Mouse (Mus musculus): ENCODE measurements around the gene Commd2. TPM values are rescaled to one million over a fixed set of nuclear protein-coding genes. Genes with fewer than 3 reads are reported as not detected.
A peak's percentile ranks its signal among the peaks of the same experiment; 100 is the strongest.

Gene Commd2
- polyA plus RNA-seq, 1 experiment, result 23.1 TPM

DNA sequence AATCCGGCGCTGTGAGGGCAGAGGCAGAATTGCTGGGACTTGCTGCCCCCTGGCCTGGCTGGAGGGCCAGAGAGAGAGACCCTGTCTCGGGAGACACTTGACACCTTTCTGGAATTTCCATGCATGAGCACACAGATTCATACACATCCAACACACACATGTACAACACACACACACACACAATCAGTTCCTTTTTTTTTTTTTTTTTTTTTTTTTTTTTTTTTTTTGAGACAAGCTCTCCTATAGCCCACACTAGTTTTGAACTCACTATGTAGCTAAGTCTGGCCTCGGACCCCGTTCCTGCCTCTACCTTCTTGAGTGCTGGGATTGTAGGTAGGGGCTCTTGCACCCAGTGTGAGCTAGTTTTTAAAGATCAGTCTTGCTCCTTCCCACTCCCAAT lies 14.4 kb upstream of the Commd2 start:
- Histone ChIP-seq H3K4me3 (replicated peaks; ENCODE audit: extremely low read depth, low read depth, low read length) (no peak overlapping the region), H3K4me1 (ENCODE audit: control insufficient read depth, insufficient read depth, low read length) (peaks cover 2% of the 10 kb centered on the region; the same call in 1 of the 2 replicates)
- 90% methylated on average over 5 of the region's 5 CpGs for WGBS
- DNase-seq, result no peak
- TF ChIP-seq POLR2A (IDR thresholded peaks at IDR 0.05; ENCODE audit: borderline replicate concordance, extremely low read depth, low read depth, low read length) (no peak), CTCF (IDR thresholded peaks at IDR 0.05; ENCODE audit: insufficient read depth, low read length) (no peak)

DNA sequence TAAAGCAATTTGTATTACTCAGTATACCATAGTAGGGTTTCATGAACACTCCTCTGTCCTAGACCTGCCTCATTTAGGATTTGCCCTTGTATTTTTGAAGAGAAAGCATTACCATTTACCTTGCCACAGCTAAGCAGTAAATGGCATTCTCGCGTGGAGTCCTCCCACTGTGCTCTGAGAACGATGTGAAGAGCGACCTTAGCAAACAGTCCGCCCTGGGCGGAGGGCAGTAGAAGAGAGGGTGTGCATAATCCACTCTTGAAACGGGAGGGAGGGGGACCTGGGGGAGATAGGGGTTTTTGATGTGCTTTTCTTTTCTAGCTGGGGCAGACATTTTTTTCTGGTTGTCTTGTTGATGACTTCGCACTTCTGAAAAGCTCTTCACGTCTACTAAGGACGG lies 13.2 kb upstream of the Commd2 start:
- 48% methylated on average over 10 of the region's 10 CpGs for WGBS
- peaks cover 2% of the 10 kb centered on the region; the same call in 1 of the 2 replicates for H3K4me1 ChIP-seq (ENCODE audit: control insufficient read depth, insufficient read depth, low read length)
- TF ChIP-seq POLR2A (IDR thresholded peaks at IDR 0.05; ENCODE audit: borderline replicate concordance, extremely low read depth, low read depth, low read length) (no peak), CTCF (IDR thresholded peaks at IDR 0.05; ENCODE audit: insufficient read depth, low read length) (no peak)
- peak; percentile 19 for DNase-seq
- peak overlapping the region; percentile 29 for H3K4me3 ChIP-seq (replicated peaks; ENCODE audit: extremely low read depth, low read depth, low read length)

DNA sequence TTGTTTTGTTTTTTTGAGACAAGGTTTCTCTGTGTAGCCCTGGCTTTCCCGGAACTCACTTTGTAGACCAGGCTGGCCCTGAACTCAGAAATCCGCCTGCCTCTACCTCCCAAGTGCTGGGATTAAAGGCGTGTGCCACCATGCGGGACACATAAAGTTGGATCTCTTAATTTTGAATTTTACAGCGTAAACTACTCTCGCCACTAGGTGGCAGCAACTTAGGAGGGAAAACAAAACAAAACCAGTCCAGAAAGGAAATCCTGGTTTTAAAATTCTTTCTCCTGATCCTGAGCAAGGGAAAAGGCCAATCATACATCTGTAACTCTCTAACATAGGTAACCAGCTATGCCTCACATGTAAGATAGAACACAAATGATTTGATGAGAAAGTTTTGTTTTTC lies 12.2 kb upstream of the Commd2 start:
- WGBS, result 12% methylated on average over 6 of the region's 6 CpGs
- no peak for DNase-seq
- TF ChIP-seq POLR2A (IDR thresholded peaks at IDR 0.05; ENCODE audit: borderline replicate concordance, extremely low read depth, low read depth, low read length) (no peak), CTCF (IDR thresholded peaks at IDR 0.05; ENCODE audit: insufficient read depth, low read length) (no peak)
- peaks cover 2% of the 10 kb centered on the region; the same call in 1 of the 2 replicates for H3K4me1 ChIP-seq (ENCODE audit: control insufficient read depth, insufficient read depth, low read length)
- H3K4me3 ChIP-seq (replicated peaks; ENCODE audit: extremely low read depth, low read depth, low read length), result no peak overlapping the region

DNA sequence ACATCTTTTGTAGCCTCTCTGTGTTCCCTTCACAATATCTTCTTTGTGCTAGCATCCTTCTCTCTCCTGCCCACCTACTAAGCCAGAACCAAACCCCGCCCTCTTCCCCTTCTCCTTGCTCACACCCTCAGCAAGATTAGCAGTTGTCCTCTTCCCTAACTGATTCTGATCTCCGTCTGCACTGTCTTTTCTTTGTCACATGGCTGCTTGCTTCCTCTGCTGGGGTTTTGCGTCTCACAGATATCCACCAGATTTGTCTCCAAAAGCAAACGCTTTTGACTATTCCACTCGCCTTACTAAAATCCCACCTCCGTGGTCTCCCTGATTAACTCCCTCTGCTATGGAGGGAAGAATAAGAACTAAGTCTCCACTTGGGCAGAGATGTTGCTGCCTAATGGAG lies 7.1 kb upstream of the Commd2 start:
- 62% methylated on average over 6 of the region's 6 CpGs for WGBS
- H3K4me3 ChIP-seq (replicated peaks; ENCODE audit: extremely low read depth, low read depth, low read length), result no peak overlapping the region
- DNase-seq, result no peak
- H3K4me1 ChIP-seq (ENCODE audit: control insufficient read depth, insufficient read depth, low read length), result no peaks in the 10 kb centered on the region
- TF ChIP-seq POLR2A (IDR thresholded peaks at IDR 0.05; ENCODE audit: borderline replicate concordance, extremely low read depth, low read depth, low read length), result no peak

DNA sequence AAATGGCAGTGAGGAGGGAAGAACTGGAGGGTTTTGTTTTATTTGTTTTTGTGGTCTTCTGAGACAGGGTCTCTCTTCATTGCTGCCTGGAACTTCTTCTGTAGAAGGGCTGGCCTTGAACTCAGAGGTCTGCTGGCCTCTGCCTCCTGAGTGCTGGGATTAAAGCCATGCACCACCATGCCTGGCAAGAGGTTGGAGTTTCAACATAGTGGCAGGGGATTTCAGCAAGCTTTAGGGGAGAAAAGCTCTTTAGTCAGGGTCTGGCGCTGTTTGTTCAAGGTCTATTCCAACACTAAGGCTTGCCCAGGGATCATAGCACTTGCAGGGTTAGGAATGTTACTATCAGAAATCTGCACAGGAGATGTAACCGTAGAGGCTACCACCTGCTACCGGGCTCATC lies 2.1 kb upstream of the Commd2 start:
- peaks cover 2% of the 10 kb centered on the region for H3K4me1 ChIP-seq (ENCODE audit: control insufficient read depth, insufficient read depth, low read length)
- no peak overlapping the region for H3K4me3 ChIP-seq (replicated peaks; ENCODE audit: extremely low read depth, low read depth, low read length)
- WGBS, result 76% methylated on average over 3 of the region's 3 CpGs
- TF ChIP-seq POLR2A (IDR thresholded peaks at IDR 0.05; ENCODE audit: borderline replicate concordance, extremely low read depth, low read depth, low read length) (no peak), CTCF (IDR thresholded peaks at IDR 0.05; ENCODE audit: insufficient read depth, low read length) (no peak)
- no peak for DNase-seq

DNA sequence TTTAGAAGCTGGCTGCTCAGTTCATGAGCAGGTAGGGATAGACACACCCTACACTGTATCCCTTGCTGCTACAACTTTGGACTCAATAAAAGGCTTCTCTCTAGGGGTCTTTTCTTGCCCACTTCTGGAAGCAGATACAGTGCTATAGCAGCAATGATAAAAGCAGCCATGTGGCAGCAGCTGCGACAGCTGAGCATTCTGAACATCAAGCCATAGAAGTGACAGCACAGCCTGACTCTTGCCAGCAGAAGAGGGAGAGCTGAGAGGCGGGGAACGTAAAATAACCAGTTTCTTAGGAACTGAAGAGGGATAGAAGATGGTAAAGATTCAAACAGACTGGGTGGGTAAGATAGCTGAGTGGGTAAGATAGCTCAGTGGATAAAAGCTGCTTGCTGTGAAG lies 970 bp upstream of the Commd2 start:
- peaks cover 2% of the 10 kb centered on the region for H3K4me1 ChIP-seq (ENCODE audit: control insufficient read depth, insufficient read depth, low read length)
- TF ChIP-seq POLR2A (IDR thresholded peaks at IDR 0.05; ENCODE audit: borderline replicate concordance, extremely low read depth, low read depth, low read length) (no peak), CTCF (IDR thresholded peaks at IDR 0.05; ENCODE audit: insufficient read depth, low read length) (no peak)
- H3K4me3 ChIP-seq (replicated peaks; ENCODE audit: extremely low read depth, low read depth, low read length), result no peak overlapping the region
- DNase-seq, result no peak
- WGBS, result 88% methylated on average over 3 of the region's 3 CpGs

DNA sequence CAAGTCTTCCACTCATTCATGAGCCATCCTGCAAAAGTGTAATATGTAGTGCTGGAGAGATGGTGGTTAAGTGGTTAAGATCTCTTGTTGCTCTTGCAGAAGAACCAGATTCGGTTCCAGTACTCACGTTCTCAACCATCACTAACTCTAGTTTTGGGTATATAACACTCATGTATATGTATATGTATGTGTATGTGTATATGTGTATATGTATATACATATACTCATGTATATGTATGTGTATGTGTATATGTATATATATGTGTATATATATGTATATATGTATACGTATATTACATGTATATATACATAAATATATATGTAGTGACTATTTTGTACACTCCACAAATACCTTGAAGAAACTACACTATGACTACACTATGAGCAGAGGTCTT lies 347 bp upstream of the Commd2 start:
- Histone ChIP-seq H3K4me3 (replicated peaks; ENCODE audit: extremely low read depth, low read depth, low read length) (peak overlapping the region; percentile 99), H3K4me1 (ENCODE audit: control insufficient read depth, insufficient read depth, low read length) (peaks cover 2% of the 10 kb centered on the region)
- WGBS, result 38% methylated on average over 3 of the region's 3 CpGs
- no peak for TF ChIP-seq CTCF (IDR thresholded peaks at IDR 0.05; ENCODE audit: insufficient read depth, low read length)
- no peak for TF ChIP-seq POLR2A (IDR thresholded peaks at IDR 0.05; ENCODE audit: borderline replicate concordance, extremely low read depth, low read depth, low read length)
- no peak for DNase-seq

DNA sequence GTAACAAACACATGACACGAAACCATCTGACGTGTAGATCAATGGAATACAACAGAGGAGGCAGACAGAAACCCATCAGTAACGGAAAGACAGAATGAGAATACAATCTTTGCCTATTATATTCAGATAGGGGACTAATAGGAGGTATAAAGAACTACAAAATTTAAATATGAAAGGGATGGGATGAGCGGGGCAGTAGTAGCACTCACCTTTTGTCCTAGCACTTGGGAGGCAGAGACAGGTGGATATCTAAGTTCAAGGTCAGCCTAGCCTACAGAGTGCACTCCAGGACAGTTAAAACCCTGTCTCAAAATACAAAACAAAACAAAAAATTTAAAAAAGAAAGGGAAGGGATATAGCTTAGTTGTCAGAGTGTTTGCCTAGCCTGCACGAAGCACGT lies 8.3 kb downstream of the Commd2 start:
- no peak for TF ChIP-seq POLR2A (IDR thresholded peaks at IDR 0.05; ENCODE audit: borderline replicate concordance, extremely low read depth, low read depth, low read length)
- no peak for TF ChIP-seq CTCF (IDR thresholded peaks at IDR 0.05; ENCODE audit: insufficient read depth, low read length)
- 95% methylated on average over 6 of the region's 6 CpGs for WGBS
- no peak for DNase-seq
- Histone ChIP-seq H3K4me1 (ENCODE audit: control insufficient read depth, insufficient read depth, low read length) (no peaks in the 10 kb centered on the region), H3K4me3 (replicated peaks; ENCODE audit: extremely low read depth, low read depth, low read length) (no peak overlapping the region)

DNA sequence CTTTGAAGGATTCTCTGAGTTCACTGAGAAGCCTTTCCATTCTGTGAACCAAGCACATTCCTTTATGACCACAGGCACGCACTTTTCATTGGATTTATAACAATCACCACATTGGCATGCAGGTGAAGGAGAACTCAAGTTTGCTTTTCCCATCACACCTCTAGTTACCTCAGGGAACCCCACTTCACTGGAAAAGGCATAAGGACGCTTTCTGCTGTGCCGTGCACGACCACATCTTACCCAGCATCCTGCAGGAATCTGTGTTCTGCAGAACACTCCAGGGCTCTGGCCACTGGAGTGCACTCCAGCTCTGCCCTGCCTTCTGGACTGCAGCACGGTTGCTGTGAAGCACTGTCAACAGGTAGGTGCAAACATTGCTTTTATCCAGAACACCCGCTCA lies 13.9 kb downstream of the Commd2 start:
- TF ChIP-seq POLR2A (IDR thresholded peaks at IDR 0.05; ENCODE audit: borderline replicate concordance, extremely low read depth, low read depth, low read length), result peak; percentile 42; the same call in 1 of the 2 replicates
- TF ChIP-seq CTCF (IDR thresholded peaks at IDR 0.05; ENCODE audit: insufficient read depth, low read length), result peak; percentile 27; the same call in 1 of the 2 replicates
- H3K4me1 ChIP-seq (ENCODE audit: control insufficient read depth, insufficient read depth, low read length), result peaks cover 5% of the 10 kb centered on the region
- DNase-seq, result peak; percentile 64
- no peak overlapping the region for H3K4me3 ChIP-seq (replicated peaks; ENCODE audit: extremely low read depth, low read depth, low read length)
- 54% methylated on average over 6 of the region's 6 CpGs for WGBS

DNA sequence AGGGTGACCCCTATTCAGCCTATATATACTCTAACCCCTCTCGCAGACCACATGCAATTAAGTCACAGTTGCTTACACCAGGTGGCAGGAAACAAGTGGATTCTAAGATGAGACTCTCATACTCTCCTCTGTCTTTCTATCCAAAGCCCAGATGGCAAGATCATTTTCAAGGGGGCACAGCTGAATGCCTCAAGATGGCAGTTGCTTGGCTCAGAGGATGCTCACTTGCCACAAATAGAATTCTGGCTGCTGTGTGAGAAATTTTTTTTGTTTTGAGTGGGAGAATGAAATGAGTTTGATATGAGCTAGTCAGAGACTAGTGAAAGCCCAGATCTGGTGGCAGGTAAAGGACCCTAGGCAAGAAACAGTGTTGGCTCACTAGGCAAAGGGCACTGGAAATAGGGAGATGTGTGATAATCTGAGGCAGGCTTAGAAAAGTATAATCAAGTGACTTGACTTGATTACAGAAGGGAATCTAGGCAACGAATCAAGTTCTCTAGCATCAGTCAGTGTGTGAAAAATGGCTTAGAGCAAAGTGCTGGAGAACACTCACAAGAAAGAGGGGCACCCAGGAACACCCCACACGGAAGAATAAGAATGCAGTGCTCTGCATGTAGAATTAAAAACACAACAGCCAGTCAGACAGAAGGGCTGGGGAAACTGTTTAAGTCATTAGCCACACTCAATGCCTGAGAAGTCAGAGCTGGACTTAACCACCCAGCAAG lies 16.6 kb downstream of the Commd2 start:
- TF ChIP-seq CTCF (IDR thresholded peaks at IDR 0.05; ENCODE audit: insufficient read depth, low read length), result no peak
- TF ChIP-seq POLR2A (IDR thresholded peaks at IDR 0.05; ENCODE audit: borderline replicate concordance, extremely low read depth, low read depth, low read length), result no peak

More for the DNA sequence above, 16.6 kb downstream of the Commd2 start:
- peaks cover 5% of the 10 kb centered on the region for H3K4me1 ChIP-seq (ENCODE audit: control insufficient read depth, insufficient read depth, low read length)
- 72% methylated on average over 3 of the region's 3 CpGs for WGBS
- no peak overlapping the region for H3K4me3 ChIP-seq (replicated peaks; ENCODE audit: extremely low read depth, low read depth, low read length)
- DNase-seq, result no peak

All from lung, adult 2 months (tissue).